Mouse (Mus musculus): Measurements from ENCODE around the gene Gm26897. TPM values are rescaled to one million over a fixed set of nuclear protein-coding genes. Genes with fewer than 3 reads are reported as not detected.

Gene Gm26897
- total RNA-seq (2014; fragmentation: Nextera tagmentation) (not detected in 2 replicates), total RNA-seq (2017) (not detected in 2 replicates)

- no peak for ATAC-seq (replicated peaks; ENCODE audit: poor library complexity, severe bottlenecking)
Measured at GRCm38 (mm10) chr5:111733851-111734250, at the start of gene Gm26897. Gene Gm26897 (plus strand): TSS chr5:111733924.

- no peak for ATAC-seq (replicated peaks; ENCODE audit: poor library complexity, severe bottlenecking)
Measured at GRCm38 (mm10) chr5:111687370-111687769, 46.4 kb upstream of the Gm26897 start.

GRCm38 (mm10) chr5:111688584-111688983 is 45.1 kb upstream of the Gm26897 start:
- ATAC-seq (replicated peaks; ENCODE audit: poor library complexity, severe bottlenecking) = no peak

- ATAC-seq (replicated peaks; ENCODE audit: poor library complexity, severe bottlenecking) = no peak
Measured at GRCm38 (mm10) chr5:111697996-111698395, 35.7 kb upstream of the Gm26897 start.

- ATAC-seq (replicated peaks; ENCODE audit: poor library complexity, severe bottlenecking) = no peak
Measured at GRCm38 (mm10) chr5:111699711-111700303, 33.9 kb upstream of the Gm26897 start.

- no peak for ATAC-seq (replicated peaks; ENCODE audit: poor library complexity, severe bottlenecking)
Measured at GRCm38 (mm10) chr5:111701634-111702329, 31.9 kb upstream of the Gm26897 start.

GRCm38 (mm10) chr5:111703586-111703985 is 30.1 kb upstream of the Gm26897 start:
- no peak for ATAC-seq (replicated peaks; ENCODE audit: poor library complexity, severe bottlenecking)

- ATAC-seq (replicated peaks; ENCODE audit: poor library complexity, severe bottlenecking) = no peak
Measured at GRCm38 (mm10) chr5:111704326-111704725, 29.4 kb upstream of the Gm26897 start.

- no peak for ATAC-seq (replicated peaks; ENCODE audit: poor library complexity, severe bottlenecking)
Measured at GRCm38 (mm10) chr5:111709195-111709901, 24.4 kb upstream of the Gm26897 start.

GRCm38 (mm10) chr5:111719018-111719417 is 14.7 kb upstream of the Gm26897 start:
- ATAC-seq (replicated peaks; ENCODE audit: poor library complexity, severe bottlenecking) = no peak

- ATAC-seq (replicated peaks; ENCODE audit: poor library complexity, severe bottlenecking) = no peak
Measured at GRCm38 (mm10) chr5:111720726-111721125, 13.0 kb upstream of the Gm26897 start.

- no peak for ATAC-seq (replicated peaks; ENCODE audit: poor library complexity, severe bottlenecking)
Measured at GRCm38 (mm10) chr5:111724713-111725112, 9.0 kb upstream of the Gm26897 start.

GRCm38 (mm10) chr5:111725195-111725920 is 8.4 kb upstream of the Gm26897 start:
- ATAC-seq (replicated peaks; ENCODE audit: poor library complexity, severe bottlenecking) = no peak

- no peak for ATAC-seq (replicated peaks; ENCODE audit: poor library complexity, severe bottlenecking)
Measured at GRCm38 (mm10) chr5:111728411-111728810, 5.3 kb upstream of the Gm26897 start.

- ATAC-seq (replicated peaks; ENCODE audit: poor library complexity, severe bottlenecking) = no peak
Measured at GRCm38 (mm10) chr5:111730560-111731167, 3.1 kb upstream of the Gm26897 start.

GRCm38 (mm10) chr5:111732194-111732593 is 1.5 kb upstream of the Gm26897 start:
- no peak for ATAC-seq (replicated peaks; ENCODE audit: poor library complexity, severe bottlenecking)

GRCm38 (mm10) chr5:111739480-111739879 is 5.8 kb downstream of the Gm26897 start:
- ATAC-seq (replicated peaks; ENCODE audit: poor library complexity, severe bottlenecking) = no peak; the same call in 1 of the 2 replicates

- ATAC-seq (replicated peaks; ENCODE audit: poor library complexity, severe bottlenecking) = no peak
Measured at GRCm38 (mm10) chr5:111740384-111741275, 6.9 kb downstream of the Gm26897 start.

- no peak for ATAC-seq (replicated peaks; ENCODE audit: poor library complexity, severe bottlenecking)
Measured at GRCm38 (mm10) chr5:111741352-111741751, 7.6 kb downstream of the Gm26897 start.
